Mouse (Mus musculus): Measurements from ENCODE around the gene Akr1cl. TPM values are rescaled to one million over a fixed set of nuclear protein-coding genes. Genes with fewer than 3 reads are reported as not detected.

The Akr1cl gene
- polyA plus RNA-seq, 1 experiment, result not detected

DNA sequence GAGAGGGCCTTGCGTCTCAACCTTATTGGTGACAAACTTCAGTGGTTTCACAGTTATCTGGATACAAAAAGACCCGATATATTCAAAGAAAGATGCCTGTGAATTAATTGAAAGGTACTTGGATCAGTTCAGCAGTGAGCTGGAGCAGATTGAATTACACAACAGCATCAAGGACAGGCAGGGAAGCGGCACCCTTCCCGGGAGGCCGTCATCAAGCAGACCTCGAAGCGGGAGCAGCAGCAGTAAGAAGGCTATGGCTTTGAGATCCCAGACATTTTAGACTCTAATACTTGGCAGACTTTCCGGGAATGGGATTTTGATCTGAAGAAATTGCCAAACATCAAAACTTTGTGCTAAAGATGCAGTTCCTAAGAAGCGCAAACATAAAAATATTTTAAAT lies 4.4 kb downstream of the Akr1cl start:
- Histone ChIP-seq H3K79me2 (ENCODE audit: control insufficient read depth, insufficient read depth) (no peaks in the 10 kb centered on the region), H3K27me3 (ENCODE audit: control insufficient read depth, insufficient read depth, insufficient read length) (no peaks in the 10 kb centered on the region), H3ac (ENCODE audit: control insufficient read depth, insufficient read length, low read depth) (no peak overlapping the region), H3K79me3 (ENCODE audit: low read depth) (no peaks in the 10 kb centered on the region), H3K4me3 (ENCODE audit: insufficient read depth, poor library complexity, severe bottlenecking) (no peak overlapping the region), H3K36me3 (ENCODE audit: control insufficient read depth, insufficient read depth) (no peaks in the 10 kb centered on the region)
- TF ChIP-seq MAX (IDR thresholded peaks at IDR 0.05) (no peak), MYOG (IDR thresholded peaks at IDR 0.05; ENCODE audit: control insufficient read depth, extremely low read depth, insufficient read length) (no peak)

DNA sequence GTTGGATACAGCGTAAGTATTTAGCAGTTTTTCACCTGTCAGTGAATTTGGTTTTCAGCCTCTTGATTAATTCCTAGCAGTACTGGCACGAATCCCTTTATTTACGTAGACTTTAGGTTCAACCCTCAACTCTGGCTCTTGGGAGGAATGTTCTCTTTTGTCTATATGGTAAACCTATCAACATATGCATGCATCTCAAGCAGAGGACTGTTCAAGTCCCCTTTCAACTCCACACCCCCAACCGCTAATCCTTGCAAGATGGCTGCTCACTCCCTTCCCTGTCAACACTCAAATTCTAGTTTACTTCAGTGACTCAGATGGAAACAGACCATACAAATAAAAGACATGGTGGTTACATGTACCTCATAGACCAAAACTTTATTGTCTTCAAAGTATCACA lies 19.8 kb downstream of the Akr1cl start:
- H3K79me2 ChIP-seq (ENCODE audit: control insufficient read depth, insufficient read depth), result no peaks in the 10 kb centered on the region
- no peak overlapping the region for H3K4me3 ChIP-seq (ENCODE audit: insufficient read depth, poor library complexity, severe bottlenecking)
- TF ChIP-seq MAX (IDR thresholded peaks at IDR 0.05) (no peak), MYOD1 (IDR thresholded peaks at IDR 0.05; ENCODE audit: control insufficient read depth, insufficient read length, low read depth) (no peak)
- no peaks in the 10 kb centered on the region for H3K79me3 ChIP-seq (ENCODE audit: low read depth)
- H3ac ChIP-seq (ENCODE audit: control insufficient read depth, insufficient read length, low read depth), result no peak overlapping the region
- no peaks in the 10 kb centered on the region for H3K27me3 ChIP-seq (ENCODE audit: control insufficient read depth, insufficient read depth, insufficient read length)
- no peaks in the 10 kb centered on the region for H3K36me3 ChIP-seq (ENCODE audit: control insufficient read depth, insufficient read depth)

DNA sequence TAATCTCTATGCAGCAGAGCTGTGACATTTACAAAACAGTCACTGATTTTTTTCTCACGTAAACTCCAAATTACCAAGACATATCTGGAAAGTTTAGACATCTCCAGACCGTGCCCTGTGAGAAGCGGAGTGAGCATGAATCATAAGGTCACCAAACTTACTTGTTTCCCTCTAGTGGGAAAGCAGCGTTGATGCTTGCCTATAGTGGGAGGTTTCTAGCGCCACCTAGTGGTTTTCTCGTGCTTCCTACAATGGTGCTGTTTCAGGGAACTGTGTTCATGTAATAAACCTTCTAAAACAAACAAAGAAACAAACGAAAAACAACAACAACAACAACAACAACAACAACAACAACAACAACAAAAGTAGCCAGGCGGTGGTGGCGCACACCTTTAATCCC lies 22.4 kb downstream of the Akr1cl start:
- H3K79me3 ChIP-seq (ENCODE audit: low read depth), result no peaks in the 10 kb centered on the region
- no peaks in the 10 kb centered on the region for H3K27me3 ChIP-seq (ENCODE audit: control insufficient read depth, insufficient read depth, insufficient read length)
- no peaks in the 10 kb centered on the region for H3K36me3 ChIP-seq (ENCODE audit: control insufficient read depth, insufficient read depth)
- H3ac ChIP-seq (ENCODE audit: control insufficient read depth, insufficient read length, low read depth), result no peak overlapping the region
- no peaks in the 10 kb centered on the region for H3K79me2 ChIP-seq (ENCODE audit: control insufficient read depth, insufficient read depth)
- no peak overlapping the region for H3K4me3 ChIP-seq (ENCODE audit: insufficient read depth, poor library complexity, severe bottlenecking)
- TF ChIP-seq MYOD1 (IDR thresholded peaks at IDR 0.05; ENCODE audit: control insufficient read depth, insufficient read length, low read depth), result no peak
- peak; percentile 78 for TF ChIP-seq CTCF (IDR thresholded peaks at IDR 0.05; ENCODE audit: control insufficient read depth, insufficient read depth, insufficient read length)

DNA sequence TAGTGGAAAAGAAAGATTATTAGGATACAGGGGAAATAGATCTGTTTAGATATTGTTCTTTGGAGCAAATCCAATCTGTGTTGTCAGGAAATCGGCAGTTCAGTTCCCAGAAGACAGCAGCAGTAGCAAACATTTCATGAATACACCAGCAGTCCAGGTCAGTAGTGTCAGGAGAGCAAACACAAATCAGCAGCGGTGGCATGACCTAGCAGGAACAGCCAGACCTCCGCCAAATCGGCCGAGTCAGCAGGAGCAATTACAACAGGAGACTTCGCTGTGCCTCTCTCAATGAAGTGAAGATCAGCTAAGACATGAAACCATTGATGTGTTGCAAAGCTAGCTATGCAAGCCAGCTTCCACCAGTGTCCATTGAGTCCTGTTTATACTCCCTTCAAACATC lies 27.0 kb downstream of the Akr1cl start:
- Histone ChIP-seq H3K79me3 (ENCODE audit: low read depth) (no peaks in the 10 kb centered on the region), H3K36me3 (ENCODE audit: control insufficient read depth, insufficient read depth) (no peaks in the 10 kb centered on the region), H3K27me3 (ENCODE audit: control insufficient read depth, insufficient read depth, insufficient read length) (no peaks in the 10 kb centered on the region), H3K79me2 (ENCODE audit: control insufficient read depth, insufficient read depth) (no peaks in the 10 kb centered on the region), H3K4me3 (ENCODE audit: insufficient read depth, poor library complexity, severe bottlenecking) (no peak overlapping the region), H3ac (ENCODE audit: control insufficient read depth, insufficient read length, low read depth) (no peak overlapping the region)
- TF ChIP-seq MAX (IDR thresholded peaks at IDR 0.05) (no peak), USF1 (IDR thresholded peaks at IDR 0.05; ENCODE audit: low read depth) (no peak)

DNA sequence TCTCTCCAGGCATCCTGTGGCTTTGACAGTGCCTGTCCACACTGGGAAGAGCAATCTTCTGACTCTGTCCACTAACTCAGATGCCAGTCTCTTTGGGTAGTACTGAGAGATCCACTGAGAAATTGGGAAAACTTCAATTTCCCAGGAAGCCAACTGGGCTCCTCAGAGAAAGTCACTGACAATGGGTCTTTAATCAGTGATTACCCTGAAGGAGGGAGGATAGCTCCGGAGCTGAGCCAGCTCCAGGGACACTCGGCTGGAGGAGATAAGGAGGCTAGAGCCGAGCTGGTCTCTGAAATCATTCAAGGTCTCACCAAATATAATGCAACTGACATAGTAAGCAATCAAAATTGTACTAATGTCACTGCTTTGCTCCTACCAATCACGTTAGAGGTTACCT lies 28.0 kb downstream of the Akr1cl start:
- Histone ChIP-seq H3K4me3 (ENCODE audit: insufficient read depth, poor library complexity, severe bottlenecking) (no peak overlapping the region), H3K79me2 (ENCODE audit: control insufficient read depth, insufficient read depth) (no peaks in the 10 kb centered on the region), H3K36me3 (ENCODE audit: control insufficient read depth, insufficient read depth) (no peaks in the 10 kb centered on the region), H3K79me3 (ENCODE audit: low read depth) (no peaks in the 10 kb centered on the region), H3ac (ENCODE audit: control insufficient read depth, insufficient read length, low read depth) (no peak overlapping the region), H3K27me3 (ENCODE audit: control insufficient read depth, insufficient read depth, insufficient read length) (no peaks in the 10 kb centered on the region)
- no peak for TF ChIP-seq CEBPB (IDR thresholded peaks at IDR 0.05; ENCODE audit: low read depth)
- TF ChIP-seq USF1 (IDR thresholded peaks at IDR 0.05; ENCODE audit: low read depth), result no peak
- no peak for TF ChIP-seq MYOD1 (IDR thresholded peaks at IDR 0.05; ENCODE audit: control insufficient read depth, insufficient read length, low read depth)
- TF ChIP-seq MYOG (IDR thresholded peaks at IDR 0.05; ENCODE audit: control insufficient read depth, extremely low read depth, insufficient read length), result no peak
- TF ChIP-seq CTCF (IDR thresholded peaks at IDR 0.05; ENCODE audit: control insufficient read depth, insufficient read depth, insufficient read length), result no peak
- TF ChIP-seq FOSL1 (IDR thresholded peaks at IDR 0.05; ENCODE audit: insufficient read depth, low read length, poor library complexity, severe bottlenecking), result no peak
- no peak for TF ChIP-seq MAX (IDR thresholded peaks at IDR 0.05)

DNA sequence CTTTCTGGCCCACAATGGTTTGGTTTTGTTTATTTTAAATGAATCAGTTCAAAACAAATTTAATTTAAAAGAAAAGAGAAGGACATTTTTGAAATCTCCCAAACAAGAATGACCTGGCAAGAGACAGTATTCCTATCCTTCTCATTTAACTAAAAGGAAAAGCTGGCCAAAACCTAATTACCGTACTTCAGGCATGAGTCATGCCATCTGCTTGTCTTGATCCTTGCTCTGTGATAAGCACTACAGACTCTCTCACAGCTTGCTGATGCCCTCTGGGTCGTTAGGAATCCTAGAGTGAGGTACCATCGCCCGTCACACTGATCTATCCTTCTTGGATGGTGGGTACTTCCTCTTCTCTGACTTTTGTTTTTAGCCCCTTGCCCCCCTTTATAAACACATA lies 39.4 kb downstream of the Akr1cl start:
- H3K79me3 ChIP-seq (ENCODE audit: low read depth), result no peaks in the 10 kb centered on the region
- no peaks in the 10 kb centered on the region for H3K79me2 ChIP-seq (ENCODE audit: control insufficient read depth, insufficient read depth)
- H3K4me3 ChIP-seq (ENCODE audit: insufficient read depth, poor library complexity, severe bottlenecking), result no peak overlapping the region
- H3K27me3 ChIP-seq (ENCODE audit: control insufficient read depth, insufficient read depth, insufficient read length), result no peaks in the 10 kb centered on the region
- TF ChIP-seq MAX (IDR thresholded peaks at IDR 0.05) (no peak), CTCF (IDR thresholded peaks at IDR 0.05; ENCODE audit: control insufficient read depth, insufficient read depth, insufficient read length) (no peak), FOSL1 (IDR thresholded peaks at IDR 0.05; ENCODE audit: insufficient read depth, low read length, poor library complexity, severe bottlenecking) (no peak), USF1 (IDR thresholded peaks at IDR 0.05; ENCODE audit: low read depth) (no peak), MYOG (IDR thresholded peaks at IDR 0.05; ENCODE audit: control insufficient read depth, extremely low read depth, insufficient read length) (no peak), MYOD1 (IDR thresholded peaks at IDR 0.05; ENCODE audit: control insufficient read depth, insufficient read length, low read depth) (peak; percentile 41)
- H3K36me3 ChIP-seq (ENCODE audit: control insufficient read depth, insufficient read depth), result no peaks in the 10 kb centered on the region
- H3ac ChIP-seq (ENCODE audit: control insufficient read depth, insufficient read length, low read depth), result no peak overlapping the region

DNA sequence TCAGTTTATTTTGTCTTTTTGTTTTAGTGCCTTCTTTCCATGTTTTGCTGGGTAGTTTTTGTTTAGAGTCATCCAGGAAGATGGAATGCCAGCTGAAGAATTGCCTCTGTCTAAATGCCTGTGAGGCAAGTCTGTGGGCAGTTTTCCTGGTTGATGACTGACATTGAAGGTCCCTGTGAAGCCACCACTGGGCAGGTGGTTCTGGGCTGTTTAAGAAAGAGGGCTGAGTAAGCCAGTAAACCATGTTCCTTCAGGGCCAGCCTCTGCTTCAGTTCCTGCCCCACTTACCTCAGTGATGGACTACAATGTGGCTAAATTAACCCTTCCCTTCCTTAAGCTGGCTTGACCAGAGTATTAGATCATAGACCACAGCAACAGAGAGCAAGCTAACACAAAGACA lies 44.4 kb downstream of the Akr1cl start:
- H3ac ChIP-seq (ENCODE audit: control insufficient read depth, insufficient read length, low read depth), result no peak overlapping the region
- no peaks in the 10 kb centered on the region for H3K79me2 ChIP-seq (ENCODE audit: control insufficient read depth, insufficient read depth)
- no peaks in the 10 kb centered on the region for H3K79me3 ChIP-seq (ENCODE audit: low read depth)
- no peak overlapping the region for H3K4me3 ChIP-seq (ENCODE audit: insufficient read depth, poor library complexity, severe bottlenecking)
- TF ChIP-seq MAX (IDR thresholded peaks at IDR 0.05), result no peak
- TF ChIP-seq MYOD1 (IDR thresholded peaks at IDR 0.05; ENCODE audit: control insufficient read depth, insufficient read length, low read depth), result peak; percentile 81
- no peak for TF ChIP-seq MYOG (IDR thresholded peaks at IDR 0.05; ENCODE audit: control insufficient read depth, extremely low read depth, insufficient read length)
- no peaks in the 10 kb centered on the region for H3K36me3 ChIP-seq (ENCODE audit: control insufficient read depth, insufficient read depth)
- no peaks in the 10 kb centered on the region for H3K27me3 ChIP-seq (ENCODE audit: control insufficient read depth, insufficient read depth, insufficient read length)
